Mouse (Mus musculus): ENCODE measurements at regions not wholly inside any gene's neighbourhood (a gene's known extent, or its start where the extent isn't known, plus 50 kb on each side); places are given as distances from the start of the nearest gene placed in this dataset.

DNA sequence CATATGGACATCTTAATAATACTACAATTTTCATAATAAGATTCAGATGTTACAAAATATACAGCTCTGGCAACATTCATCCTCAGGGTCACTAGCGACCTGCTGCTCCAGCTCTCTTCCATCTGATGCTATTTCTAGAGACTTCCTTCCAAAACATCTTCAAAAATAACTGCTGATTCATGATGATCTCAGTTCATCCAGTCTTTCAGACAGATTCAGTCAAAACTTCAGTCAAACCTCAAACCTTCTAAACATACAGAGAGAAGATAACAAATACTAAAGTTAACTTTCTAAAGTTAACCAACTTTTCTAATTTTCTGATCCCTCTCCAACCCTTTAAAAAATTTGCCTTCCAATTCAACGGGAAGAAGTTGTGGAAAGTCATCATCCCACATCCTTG lies 397.2 kb downstream of the Slco6d1 start:
- TF ChIP-seq CTCF (IDR thresholded peaks at IDR 0.05; ENCODE audit: low read depth): no peak
- no peak for TF ChIP-seq EP300 (IDR thresholded peaks at IDR 0.05; ENCODE audit: low read depth)

All from liver, postnatal 0 days (tissue).